Mouse (Mus musculus) megakaryocyte progenitor cell, adult 5-6 weeks (primary cell): ENCODE measurements around the gene Apba3. TPM values are rescaled to one million over a fixed set of nuclear protein-coding genes. Genes with fewer than 3 reads are reported as not detected.

ENCODE experiments used
- ATAC-seq: replicated peaks from 2 replicates; pipeline ENCODE4 v1.8.0; 2016; ENCODE audit warnings: mild to moderate bottlenecking, moderate TSS enrichment, inconsistent platforms; ENCODE audit not compliant: poor library complexity
- total RNA-seq, 2 experiments: library from RNA; stranded (forward) in 1 of 2; stranded (reverse) in 1 of 2; fragments of 157-497, 149-512 nt in 1 of 2; fragments of 200-1000 nt in 1 of 2; gene quantifications; 2 replicates each; pipeline versions ENCODE4 v1.2.3 to v1.2.4; 2015 to 2017

Apba3 gene
- total RNA-seq, 2 experiments from 2014 or later, result 10.5 to 15.5 TPM

DNA sequence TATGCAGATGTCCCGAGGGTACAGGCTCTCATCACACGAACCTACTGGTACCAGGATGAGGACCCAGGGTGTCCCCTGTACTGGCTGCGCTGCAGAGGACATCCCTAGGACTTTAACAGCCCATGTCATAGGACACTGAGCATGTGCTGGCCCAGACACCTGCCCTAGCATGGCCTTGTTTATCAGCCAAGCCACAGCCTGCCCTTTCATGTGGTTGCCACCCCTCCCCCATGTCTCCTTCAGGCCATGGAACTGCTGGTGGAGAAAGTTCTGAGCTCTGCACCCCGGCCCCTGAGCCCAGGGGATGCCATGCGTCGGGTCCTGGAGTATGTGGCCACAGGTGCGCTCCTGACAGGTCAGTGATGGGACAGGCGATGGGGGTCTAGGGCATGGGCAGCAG lies 17.3 kb upstream of the Apba3 start:
- ATAC-seq, result no peak

GRCm38 (mm10) chr10:81252424-81253419 lies 14.0 kb upstream of the Apba3 start, which contains the start of gene Matk:
Matk (plus strand) TSS chr10:81252935.
- peak; percentile 33 for ATAC-seq

DNA sequence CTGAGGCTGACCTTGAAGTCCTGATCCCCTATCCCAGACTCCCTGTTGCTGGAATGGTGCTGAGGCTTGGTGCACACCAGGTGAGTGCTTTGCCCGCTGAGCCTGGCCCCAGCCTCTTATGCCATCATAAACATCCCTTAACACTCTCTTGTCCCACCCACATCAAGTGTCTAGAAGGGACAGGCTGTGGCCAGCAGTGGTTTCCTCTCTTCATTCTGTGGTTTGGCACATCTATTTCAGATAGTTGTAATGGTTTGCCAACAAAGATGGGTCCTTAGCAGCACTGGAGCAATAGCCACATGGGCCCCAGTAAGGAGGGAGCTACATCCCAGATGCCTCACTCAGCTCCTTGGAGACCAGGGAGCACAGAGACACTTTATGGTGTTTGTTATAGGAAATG lies 11.9 kb upstream of the Apba3 start:
- peak; percentile 52 for ATAC-seq

- ATAC-seq, result peak; percentile 40; the same call in 1 of the 2 replicates
These were observed 9.4 kb upstream of the Apba3 start for GRCm38 (mm10) chr10:81257158-81258039.

GRCm38 (mm10) chr10:81259225-81259884 lies 7.4 kb upstream of the Apba3 start:
- ATAC-seq, result no peak

GRCm38 (mm10) chr10:81261025-81261424 lies 5.7 kb upstream of the Apba3 start:
- ATAC-seq, result no peak

DNA sequence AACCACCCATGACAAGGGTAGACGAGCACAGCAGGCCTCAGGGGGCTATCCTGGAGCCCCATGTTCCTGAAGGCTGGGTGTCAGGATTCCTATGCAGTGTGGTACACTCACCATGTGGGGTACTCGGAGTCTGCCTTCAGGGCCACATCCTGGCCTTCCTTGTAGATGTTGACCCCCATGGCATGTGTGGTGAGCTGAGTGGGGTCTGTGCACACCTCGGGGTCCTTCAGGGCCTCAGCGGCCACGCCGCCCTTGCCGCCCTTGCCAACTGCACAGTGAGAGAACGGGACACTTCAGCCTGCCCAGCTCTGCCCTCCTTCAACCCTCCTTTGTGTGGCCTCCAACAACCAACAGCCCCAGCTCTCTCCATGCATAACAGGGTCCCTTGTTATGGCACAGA lies 1.2 kb upstream of the Apba3 start:
- ATAC-seq, result no peak

DNA sequence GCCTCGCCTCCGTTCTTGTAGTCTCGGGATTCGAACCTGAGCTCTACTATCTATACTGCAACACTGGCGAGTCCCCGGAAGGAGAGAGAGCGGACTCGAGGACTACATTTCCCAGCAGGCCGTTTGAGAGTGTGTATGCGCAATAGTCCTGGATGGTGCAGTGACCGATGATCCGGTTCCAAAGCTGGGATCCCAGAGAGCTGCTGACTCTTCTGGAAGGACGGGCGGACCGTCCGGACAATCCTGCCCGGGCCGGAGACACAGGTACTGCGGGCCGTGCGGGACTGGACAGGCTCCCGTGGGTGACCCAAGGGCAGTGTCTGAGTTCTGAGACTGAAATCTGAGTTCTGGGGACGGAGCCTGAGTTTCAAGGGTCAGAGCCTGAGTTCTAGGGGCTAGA lies 1.3 kb downstream of the Apba3 start:
- ATAC-seq, result peak; percentile 80

GRCm38 (mm10) chr10:81268643-81269412 lies 2.1 kb downstream of the Apba3 start:
- no peak for ATAC-seq

GRCm38 (mm10) chr10:81272356-81272755 lies 5.6 kb downstream of the Apba3 start:
- ATAC-seq, result no peak

GRCm38 (mm10) chr10:81273842-81274241 lies 7.1 kb downstream of the Apba3 start:
- no peak for ATAC-seq

DNA sequence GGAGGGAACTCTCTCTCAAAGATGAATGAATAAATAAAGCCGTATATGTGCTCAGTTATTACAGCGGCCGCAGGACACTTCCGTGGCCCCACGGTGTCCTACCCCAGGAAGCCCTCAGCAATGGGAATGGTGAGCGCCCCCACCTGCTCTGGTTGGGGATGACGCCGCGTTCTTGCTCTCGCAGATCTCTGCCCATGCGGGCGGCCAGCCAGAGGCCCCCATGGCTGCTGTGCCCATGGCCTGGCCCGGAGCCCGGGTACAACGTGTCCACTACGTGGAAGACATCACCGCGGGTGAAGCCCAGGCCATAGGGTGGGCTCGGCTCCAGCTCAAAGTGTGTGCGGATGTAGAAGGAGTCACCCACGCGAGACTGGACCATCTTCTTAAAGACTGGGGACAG lies 10.9 kb downstream of the Apba3 start:
- no peak for ATAC-seq

GRCm38 (mm10) chr10:81279496-81279895 lies 12.7 kb downstream of the Apba3 start:
- ATAC-seq, result peak; percentile 39; the same call in 1 of the 2 replicates

- ATAC-seq, result no peak
These were observed 17.4 kb downstream of the Apba3 start for GRCm38 (mm10) chr10:81284189-81284588.

- ATAC-seq, result no peak
These were observed 18.0 kb downstream of the Apba3 start for GRCm38 (mm10) chr10:81284719-81285118.

DNA sequence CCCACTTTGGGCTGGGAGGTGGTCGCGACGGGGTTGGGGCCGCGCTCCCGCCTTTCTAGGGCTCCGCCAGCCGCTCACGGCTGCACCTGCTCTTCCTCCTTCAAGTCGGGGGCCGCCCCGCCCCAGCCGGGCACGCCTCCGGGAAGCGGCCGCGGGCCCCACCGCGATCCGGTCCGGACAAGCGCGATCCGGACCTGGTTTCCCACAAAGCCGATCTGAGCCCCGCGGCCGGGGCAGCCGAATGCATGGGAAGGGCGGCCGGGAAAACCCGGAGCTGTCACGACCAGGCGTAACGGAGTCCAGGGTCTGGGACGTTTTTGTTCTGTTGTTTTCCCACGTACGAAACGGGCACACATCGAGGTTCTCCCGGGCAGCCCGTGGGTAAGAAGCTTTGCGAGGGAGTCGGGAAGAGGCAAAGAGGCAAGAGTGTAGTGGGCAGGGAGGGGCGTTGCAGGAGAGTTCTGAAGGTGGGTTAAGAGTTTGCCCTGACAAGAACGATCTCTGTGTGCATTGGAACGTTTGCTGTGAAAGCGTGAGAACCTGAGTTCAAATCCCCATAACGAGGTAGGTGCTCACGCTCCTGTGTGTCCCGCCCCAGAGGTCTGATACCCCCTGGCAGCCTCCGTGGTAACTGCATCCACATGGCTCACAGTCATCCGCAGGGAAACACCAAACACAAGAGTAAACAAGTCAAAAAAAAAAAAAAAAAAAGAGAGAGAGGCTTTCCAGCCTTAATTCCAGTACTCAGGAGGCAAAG lies 19.1 kb downstream of the Apba3 start:
- peak; percentile 83 for ATAC-seq

DNA sequence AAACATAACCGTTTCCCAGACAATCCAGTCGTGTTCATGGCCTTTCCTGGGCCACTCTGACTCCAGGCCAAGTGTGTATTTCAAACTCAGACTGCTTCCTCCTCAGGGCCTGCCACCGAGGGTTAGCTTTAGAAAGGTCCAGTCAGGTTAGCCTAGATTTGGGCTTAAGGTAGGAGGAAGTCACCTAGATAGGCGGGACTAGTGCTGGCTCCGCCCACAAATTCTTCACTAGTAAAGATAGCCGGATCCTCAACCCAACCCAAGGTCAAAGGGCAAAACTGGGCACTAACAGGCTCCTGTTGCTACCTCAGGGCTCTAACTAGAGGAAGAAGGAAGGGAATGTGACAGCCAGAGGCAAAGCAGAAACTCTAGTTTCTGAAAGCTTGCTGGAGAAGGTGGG lies 19.8 kb downstream of the Apba3 start:
- ATAC-seq, result no peak

DNA sequence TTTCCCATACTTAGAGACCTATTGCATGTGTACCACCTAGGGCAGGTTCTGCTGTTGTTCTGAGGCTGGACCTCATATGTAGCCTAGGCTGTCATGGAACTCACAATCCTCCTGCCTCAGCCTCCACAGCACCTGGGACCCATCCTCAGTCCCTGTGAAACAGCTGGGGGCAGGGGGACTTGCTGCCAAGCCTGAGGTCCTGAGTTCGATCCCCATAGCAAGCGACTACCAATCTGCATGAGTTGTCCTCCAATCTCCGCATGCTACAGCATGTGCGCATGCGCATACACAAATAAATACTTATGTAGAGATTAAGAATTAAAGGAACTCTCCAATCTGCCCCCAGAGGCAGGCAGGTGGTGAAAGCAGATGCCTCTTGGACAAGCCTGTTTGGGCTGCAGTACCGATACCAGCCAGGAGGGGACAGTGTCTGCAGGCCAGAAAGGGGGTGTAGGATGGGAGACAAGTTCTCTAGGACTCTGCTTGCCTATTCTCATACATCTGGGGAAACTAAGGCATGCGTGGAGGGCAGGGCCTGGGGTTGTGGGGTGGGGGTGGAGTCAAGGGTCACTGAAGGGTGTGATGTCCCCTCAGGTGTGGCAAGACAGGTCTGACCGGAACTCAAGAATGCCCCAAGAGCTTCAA lies 20.9 kb downstream of the Apba3 start:
- ATAC-seq, result 0 out of 2 replicates have a peak, but pooled peaks have one; percentile 10

- no peak for ATAC-seq
These were observed 21.8 kb downstream of the Apba3 start for GRCm38 (mm10) chr10:81288601-81289000.
